Mouse (Mus musculus) CD4-positive naive resting alpha-beta T cell, adult 76 days (primary cell): Measurements from ENCODE around the gene Grwd1. TPM values are rescaled to one million over a fixed set of nuclear protein-coding genes. Genes with fewer than 3 reads are reported as not detected.

Source experiments
- total RNA-seq: library from RNA; stranded (reverse); gene quantifications from one replicate; pipeline ENCODE4 v1.2.4, GENCODE M21; 2023

The Grwd1 gene
- 29.9 TPM for total RNA-seq

DNA sequence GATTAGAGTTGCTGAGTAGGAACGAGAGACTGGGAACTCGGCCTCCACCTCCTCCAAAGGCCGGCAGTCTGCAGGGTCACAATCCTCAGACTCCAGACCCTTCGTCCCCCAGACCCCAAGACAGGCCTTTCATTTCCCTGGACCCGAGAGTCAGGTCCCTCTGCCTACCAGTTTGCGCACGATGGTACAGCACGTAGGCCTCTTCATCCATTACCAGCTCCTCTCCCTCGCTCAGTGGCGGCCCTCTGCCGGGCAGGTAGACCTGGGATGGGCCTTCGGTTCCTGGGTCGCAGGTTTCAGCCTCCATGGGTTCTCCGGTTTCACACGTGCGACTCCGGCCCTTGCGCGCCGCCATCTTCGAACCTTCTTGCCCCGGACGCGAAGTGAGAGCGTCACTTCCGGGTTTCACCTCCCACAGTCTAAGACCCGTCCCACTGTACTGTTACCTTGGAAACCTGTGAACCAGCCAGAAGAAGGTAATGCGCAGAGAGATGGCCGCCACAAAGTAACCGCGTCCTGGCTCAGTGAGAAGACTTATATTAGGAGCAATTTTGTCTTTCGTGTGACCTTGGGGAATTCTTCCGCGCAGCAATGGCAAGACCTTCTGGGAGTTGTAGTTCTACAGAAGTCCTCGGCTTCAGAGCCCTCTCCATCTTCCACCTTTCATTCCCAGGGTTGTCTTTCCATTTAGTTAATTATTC, at the start of gene Grwd1:
Gene Grwd1 (minus strand): TSS at position 518 of the 701 bp plus-strand sequence.

DNA sequence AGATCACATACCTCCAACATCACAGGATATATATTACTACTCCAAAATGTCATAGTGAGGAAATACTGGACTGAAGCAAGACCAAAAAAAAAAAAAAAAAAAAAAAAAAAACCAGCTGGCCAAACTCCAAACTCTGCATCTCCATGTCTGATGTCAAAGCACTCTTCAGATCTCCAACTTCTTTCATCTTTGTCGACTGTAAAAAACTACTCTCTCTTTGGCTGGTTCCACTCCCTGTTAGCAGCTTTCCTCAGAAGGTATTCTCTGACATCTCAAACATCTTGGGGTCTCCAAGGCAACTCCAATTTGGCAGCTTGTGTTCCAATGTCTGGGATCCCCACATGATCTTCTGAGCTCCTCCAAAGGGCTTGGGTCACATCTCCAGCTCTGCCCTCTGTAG, 47.5 kb upstream of the Grwd1 start, which contains the start of gene Grin2d:
Gene Grin2d (minus strand): TSS at position 101 of the 400 bp plus-strand sequence.

GRCm38 (mm10) chr7:45872624-45873023, 41.9 kb upstream of the Grwd1 start, which contains the start of gene Kdelr1:
Gene Kdelr1, plus strand, starts transcription at chr7:45872772.

GRCm38 (mm10) chr7:45824598-45824997, 6.1 kb downstream of the Grwd1 start, which contains the start of gene Kcnj14:
Gene Kcnj14, minus strand, starts transcription at chr7:45824782.

DNA sequence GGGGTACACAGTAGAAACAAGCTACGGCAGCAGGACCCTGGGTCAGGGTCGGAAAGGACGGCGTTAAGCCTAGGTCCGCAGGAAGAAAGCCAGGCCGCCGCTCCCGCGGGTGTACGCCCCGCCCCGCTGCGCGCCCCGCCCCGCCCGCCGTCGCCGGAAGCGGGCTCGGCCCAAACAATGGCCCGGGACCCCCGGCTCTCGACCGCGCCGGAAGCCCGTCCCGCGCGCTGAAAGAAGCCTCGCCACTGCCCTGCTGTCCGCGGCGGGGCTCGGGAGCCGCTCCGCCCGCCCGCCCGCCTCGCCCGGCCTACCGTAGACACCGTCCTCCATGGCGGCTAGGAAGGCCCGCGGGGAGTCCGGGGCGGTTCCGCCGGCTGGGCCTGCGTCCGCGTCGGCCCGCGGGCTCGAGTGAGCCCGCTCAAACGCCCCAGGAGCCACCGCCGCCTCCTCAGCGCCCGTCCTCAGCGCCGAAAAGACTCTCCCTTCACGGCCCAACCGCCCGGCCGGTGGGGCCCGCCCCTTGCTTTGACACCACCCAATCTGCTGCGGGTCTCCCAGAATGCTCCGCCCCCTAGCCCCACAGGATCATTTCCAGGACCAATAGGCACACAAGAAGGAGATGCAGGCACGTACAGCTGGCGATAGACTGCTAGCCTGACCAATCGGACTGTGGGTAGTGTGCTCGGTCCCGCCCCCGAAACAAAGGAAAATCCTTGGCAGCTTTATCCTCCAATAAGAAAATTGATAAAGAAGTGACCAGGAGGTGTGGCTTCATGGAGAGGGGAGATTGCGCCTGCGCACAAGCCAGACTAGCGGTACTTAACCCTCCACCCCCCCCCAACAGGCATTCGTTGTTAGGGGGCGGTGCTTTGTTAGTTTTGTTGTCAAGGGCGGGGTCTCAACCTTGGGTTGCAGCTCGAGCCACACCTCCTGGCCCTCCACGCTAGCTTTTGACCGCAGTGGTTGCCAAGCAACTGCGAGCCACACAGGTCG, 16.7 kb downstream of the Grwd1 start, which contains the start of gene Cyth2:
Gene Cyth2 (minus strand): TSS at position 795 of the 993 bp plus-strand sequence.

DNA sequence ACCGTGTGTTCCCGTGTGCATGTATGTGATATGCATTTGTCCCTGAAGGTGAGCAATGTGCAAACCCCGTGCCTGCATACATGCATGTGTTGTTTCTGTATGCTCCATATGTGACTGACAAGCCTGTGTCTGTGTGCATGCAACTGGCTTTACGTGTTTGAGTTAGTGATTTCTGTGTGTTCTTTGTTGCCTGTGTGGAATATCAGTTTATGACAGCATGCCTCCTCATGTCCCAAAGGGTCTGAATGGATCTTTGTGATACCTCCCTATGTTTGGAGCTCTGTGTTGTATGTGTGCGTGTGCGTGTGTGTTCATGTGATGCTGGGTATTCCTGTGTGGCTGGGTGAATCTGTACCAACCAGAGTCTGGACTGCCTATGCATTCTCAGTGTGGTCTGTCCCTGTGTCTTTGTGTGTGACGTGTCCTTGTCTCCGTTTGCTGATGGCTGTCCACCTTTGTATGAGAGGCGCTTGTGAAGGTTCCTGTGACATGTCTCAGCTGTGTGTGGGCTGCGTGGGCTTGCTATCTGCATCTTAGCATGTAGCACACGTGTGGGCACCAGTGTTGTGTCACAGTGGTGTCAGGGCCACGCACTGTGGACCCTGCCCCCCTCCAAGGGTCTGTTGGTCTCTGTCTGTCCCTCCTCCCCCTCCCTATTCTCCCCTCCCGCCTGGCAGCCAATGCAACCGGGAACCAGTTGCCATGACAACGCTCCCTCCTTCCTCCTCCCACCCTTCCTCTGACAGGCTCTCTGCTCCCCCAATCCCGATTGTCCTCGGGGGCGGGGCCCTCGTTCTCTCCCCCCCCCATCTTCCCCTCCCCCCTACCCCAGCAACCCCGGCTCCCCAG, 46.0 kb downstream of the Grwd1 start, which contains the start of gene Sult2b1:
Gene Sult2b1 (minus strand): TSS at position 146 of the 849 bp plus-strand sequence.

GRCm38 (mm10) chr7:45783511-45784091, 47.1 kb downstream of the Grwd1 start, which contains the start of gene Lmtk3:
Gene Lmtk3, plus strand, starts transcription at chr7:45783738.

Other genes starting within 250 kb of the Grwd1 start
- not detected for gene Fgf21, start 215.5 kb downstream of the Grwd1 start, total RNA-seq
- gene Fut1, start 213.7 kb downstream of the Grwd1 start, total RNA-seq: not detected
- not detected for gene Izumo1, start 209.1 kb downstream of the Grwd1 start, total RNA-seq
- gene Rasip1, start 203.5 kb downstream of the Grwd1 start, total RNA-seq: 0.73 TPM
- not detected for gene Mamstr, start 191.0 kb downstream of the Grwd1 start, total RNA-seq
- not detected for gene Fut2, start 164.6 kb downstream of the Grwd1 start, total RNA-seq
- not detected for gene Ntn5, start 146.9 kb downstream of the Grwd1 start, total RNA-seq
- not detected for gene Sec1, start 136.5 kb downstream of the Grwd1 start, total RNA-seq
- gene Car11, start 131.1 kb downstream of the Grwd1 start, total RNA-seq: 8.1 TPM
- gene Dbp, start 125.9 kb downstream of the Grwd1 start, total RNA-seq: 29.5 TPM
- gene Rpl18, start 115.5 kb downstream of the Grwd1 start, total RNA-seq: 2,694 TPM
- gene Sphk2, start 112.9 kb downstream of the Grwd1 start, total RNA-seq: 21.3 TPM
- gene Fam83e, start 109.7 kb downstream of the Grwd1 start, total RNA-seq: 1.5 TPM
- not detected for gene Spaca4, start 105.1 kb downstream of the Grwd1 start, total RNA-seq
- gene Lmtk3, start 47.2 kb downstream of the Grwd1 start, total RNA-seq: 0.82 TPM
- 5.2 TPM for gene Sult2b1, start 46.3 kb downstream of the Grwd1 start, total RNA-seq
- 137 TPM for gene Cyth2, start 16.4 kb downstream of the Grwd1 start, total RNA-seq
- 1.5 TPM for gene Kcnj14, start 6.2 kb downstream of the Grwd1 start, total RNA-seq
- gene Kdelr1, start 41.8 kb upstream of the Grwd1 start, total RNA-seq: 38.2 TPM
- gene Grin2d, start 47.4 kb upstream of the Grwd1 start, total RNA-seq: 0.76 TPM
- gene Syngr4, start 65.8 kb upstream of the Grwd1 start, total RNA-seq: not detected
- gene Tmem143, start 66.0 kb upstream of the Grwd1 start, total RNA-seq: 9.1 TPM
- gene Emp3, start 90.5 kb upstream of the Grwd1 start, total RNA-seq: 269 TPM
- gene Ccdc114, start 93.1 kb upstream of the Grwd1 start, total RNA-seq: 2.6 TPM
- gene Abcc6, start 199.4 kb upstream of the Grwd1 start, total RNA-seq: not detected
- gene Nomo1, start 202.8 kb upstream of the Grwd1 start, total RNA-seq: 43.4 TPM